Mouse (Mus musculus): Measurements from ENCODE around the gene Cacnb3.
A peak's percentile ranks its signal among the peaks of the same experiment; 100 is the strongest.

Cacnb3 gene

GRCm38 (mm10) chr15:98609331-98610130 is 21.1 kb upstream of the Cacnb3 start, which contains the start of gene Adcy6:
Adcy6 (minus strand) TSS chr15:98610076.
- DNase-seq (ENCODE audit: low spot score in 2 of 2): peak in 1 of 2 experiments; percentile 72

- DNase-seq (ENCODE audit: low spot score in 2 of 2): no peak
Measured at GRCm38 (mm10) chr15:98610131-98610633, 20.5 kb upstream of the Cacnb3 start.

- no peak for DNase-seq (ENCODE audit: low spot score in 2 of 2)
Measured at GRCm38 (mm10) chr15:98612229-98612628, 18.4 kb upstream of the Cacnb3 start.

GRCm38 (mm10) chr15:98614551-98614950 is 16.1 kb upstream of the Cacnb3 start:
- no peak for DNase-seq (ENCODE audit: low spot score in 2 of 2)

- no peak for DNase-seq (ENCODE audit: low spot score in 2 of 2)
Measured at GRCm38 (mm10) chr15:98614971-98615370, 15.7 kb upstream of the Cacnb3 start.

GRCm38 (mm10) chr15:98615751-98616150 is 14.9 kb upstream of the Cacnb3 start:
- no peak for DNase-seq (ENCODE audit: low spot score in 2 of 2)

GRCm38 (mm10) chr15:98616362-98617175 is 14.1 kb upstream of the Cacnb3 start:
- no peak for DNase-seq (ENCODE audit: low spot score in 2 of 2)

- DNase-seq (ENCODE audit: low spot score in 2 of 2): peak in 1 of 2 experiments; percentile 77
Measured at GRCm38 (mm10) chr15:98617176-98617537, 13.5 kb upstream of the Cacnb3 start.

- no peak for DNase-seq (ENCODE audit: low spot score in 2 of 2)
Measured at GRCm38 (mm10) chr15:98622199-98622598, 8.4 kb upstream of the Cacnb3 start.

GRCm38 (mm10) chr15:98622721-98623120 is 7.9 kb upstream of the Cacnb3 start:
- DNase-seq (ENCODE audit: low spot score in 2 of 2): no peak

- no peak for DNase-seq (ENCODE audit: low spot score in 2 of 2)
Measured at GRCm38 (mm10) chr15:98623361-98623821, 7.2 kb upstream of the Cacnb3 start.

GRCm38 (mm10) chr15:98626078-98626477 is 4.6 kb upstream of the Cacnb3 start:
- no peak for DNase-seq (ENCODE audit: low spot score in 2 of 2)

GRCm38 (mm10) chr15:98626487-98627212 is 4.0 kb upstream of the Cacnb3 start:
- no peak for DNase-seq (ENCODE audit: low spot score in 2 of 2)

GRCm38 (mm10) chr15:98628589-98629254 is 1.9 kb upstream of the Cacnb3 start:
- no peak for DNase-seq (ENCODE audit: low spot score in 2 of 2)

GRCm38 (mm10) chr15:98629464-98629863 is 1.2 kb upstream of the Cacnb3 start:
- no peak for DNase-seq (ENCODE audit: low spot score in 2 of 2)

GRCm38 (mm10) chr15:98631493-98631892 is 853 bp downstream of the Cacnb3 start:
- no peak for DNase-seq (ENCODE audit: low spot score in 2 of 2)

GRCm38 (mm10) chr15:98632107-98632744 is 1.6 kb downstream of the Cacnb3 start:
- DNase-seq (ENCODE audit: low spot score in 2 of 2): peak in 1 of 2 experiments; percentile 64

- no peak for DNase-seq (ENCODE audit: low spot score in 2 of 2)
Measured at GRCm38 (mm10) chr15:98632921-98633320, 2.3 kb downstream of the Cacnb3 start.

GRCm38 (mm10) chr15:98633822-98634470 is 3.3 kb downstream of the Cacnb3 start:
- DNase-seq (ENCODE audit: low spot score in 2 of 2): no peak

GRCm38 (mm10) chr15:98634541-98635081 is 4.0 kb downstream of the Cacnb3 start:
- peak in 1 of 2 experiments; percentile 80 for DNase-seq (ENCODE audit: low spot score in 2 of 2)

Measured in left cerebral cortex, adult 9 months (tissue).